10 mouse cellular contexts compared by ENCODE assay signal in genomic region chr13:55712846-55713245, GRCm38 (mm10).
"Had no signal": no experiment of that assay in that cellular context is flagged by ENCODE, and none has a peak within 500 bp of the region (broad histone marks: within the 10 kb centered on the region; RNA-seq: fewer than 3 reads in every experiment).

No protein-coding gene starts in this region.

- H3K4me3 ChIP-seq: limb, embryonic 12.5 days; liver, embryonic 13.5 days; midbrain, embryonic 15.5 days; neural tube, embryonic 13.5 days had no signal

- DNase-seq: kidney, postnatal 25 days; layer of hippocampus, adult 9-11 months; liver; liver, embryonic 13.5 days; liver, postnatal 0 days; right cerebral cortex, postnatal 25 days; thymus, postnatal 4 days had no signal
